Mouse (Mus musculus): ENCODE measurements at regions not wholly inside any gene's neighbourhood (a gene's known extent, or its start where the extent isn't known, plus 50 kb on each side); places are given as distances from the start of the nearest gene placed in this dataset.

- no peak for TF ChIP-seq GATA1 (IDR thresholded peaks at IDR 0.05; ENCODE audit: low read length)
- TF ChIP-seq TAL1 (IDR thresholded peaks at IDR 0.05; ENCODE audit: low read length), result no peak
Observed at GRCm38 (mm10) chr14:105570156-105570555, 311.8 kb downstream of the Ndfip2 start.
